Comparison of ENCODE assay signal across 8 mouse cellular contexts in genomic region chr8:125559066-125559653, GRCm38 (mm10). TPM values are rescaled to one million over a fixed set of nuclear protein-coding genes. Genes with fewer than 3 reads are reported as not detected.
DNase-seq lines count a peak whose midpoint lies in the region; ATAC-seq lines count a peak whose summit lies in the region.

No protein-coding gene starts in this region.

- no peak overlapping the region for H3K27ac ChIP-seq in neural tube, embryonic 11.5 days (ENCODE audit: low read depth, low read length)
- peak overlapping the region; percentile 65 for H3K27ac ChIP-seq in limb, embryonic 15.5 days
- H3K27ac ChIP-seq in stomach, embryonic 16.5 days (ENCODE audit: low read length): peak overlapping the region; percentile 85

- H3K4me1 ChIP-seq in neural tube, embryonic 11.5 days (ENCODE audit: control insufficient read depth, insufficient read depth, low read length): peaks cover 22% of the 10 kb centered on the region
- H3K4me1 ChIP-seq in limb, embryonic 15.5 days: peaks cover 62% of the 10 kb centered on the region
- H3K4me1 ChIP-seq in stomach, embryonic 16.5 days (ENCODE audit: control insufficient read depth, insufficient read depth, low read length): peaks cover 69% of the 10 kb centered on the region

- 0 out of 2 replicates have a peak overlapping the region, but pooled peaks have one; percentile 3 for H3K4me2 ChIP-seq in neural tube, embryonic 11.5 days (ENCODE audit: low read depth)
- H3K4me2 ChIP-seq in limb, embryonic 15.5 days: peak overlapping the region; percentile 40
- H3K4me2 ChIP-seq in stomach, embryonic 16.5 days (ENCODE audit: low read depth, low read length): peak overlapping the region; percentile 37

- DNase-seq in frontal cortex, postnatal 14 days (ENCODE audit: low spot score in 2 of 2): no peak
- DNase-seq in neural tube, embryonic 11.5 days (ENCODE audit: low spot score): no peak
- no peak for DNase-seq in neural tube, embryonic 10.5 days (ENCODE audit: extremely low spot score, low spot score)

- peak; percentile 29; the same call in 1 of the 2 replicates for ATAC-seq in frontal cortex, adult (ENCODE audit: low TSS enrichment)
- ATAC-seq in neural tube, embryonic 11.5 days (ENCODE audit: insufficient read depth, low FRiP score, low TSS enrichment): no peak
- no peak for ATAC-seq in limb, embryonic 15.5 days (ENCODE audit: insufficient number of reproducible peaks, low FRiP score, low TSS enrichment, low read depth)
- ATAC-seq in stomach, embryonic 16.5 days (ENCODE audit: insufficient read depth, low FRiP score): no peak
- ATAC-seq in erythroid progenitor cell, adult 5-6 weeks (replicated peaks; ENCODE audit: low FRiP score, poor library complexity, severe bottlenecking): no peak
- no peak for ATAC-seq in activated CD4-positive, CD25-positive, alpha-beta regulatory T cell, adult 4 months

- WGBS in neural tube, embryonic 11.5 days: 56% methylated on average over 5 of the region's 5 CpGs
- 48% methylated on average over 5 of the region's 5 CpGs for WGBS in limb, embryonic 15.5 days
- WGBS in stomach, embryonic 16.5 days: 36% methylated on average over 5 of the region's 5 CpGs

- H3K9me3 ChIP-seq in neural tube, embryonic 11.5 days (ENCODE audit: control insufficient read depth, low read length): no peaks in the 10 kb centered on the region
- no peaks in the 10 kb centered on the region for H3K9me3 ChIP-seq in limb, embryonic 15.5 days
- H3K9me3 ChIP-seq in stomach, embryonic 16.5 days (replicated peaks; ENCODE audit: control insufficient read depth, low read length): no peaks in the 10 kb centered on the region

- H3K36me3 ChIP-seq in neural tube, embryonic 11.5 days (ENCODE audit: control insufficient read depth, insufficient read depth, low read length): no peaks in the 10 kb centered on the region
- no peaks in the 10 kb centered on the region for H3K36me3 ChIP-seq in limb, embryonic 15.5 days
- H3K36me3 ChIP-seq in stomach, embryonic 16.5 days (ENCODE audit: control insufficient read depth, insufficient read depth, low read length): no peaks in the 10 kb centered on the region

- no peak overlapping the region for H3K4me3 ChIP-seq in neural tube, embryonic 11.5 days (ENCODE audit: low read depth, low read length)
- no peak overlapping the region for H3K4me3 ChIP-seq in limb, embryonic 15.5 days
- H3K4me3 ChIP-seq in stomach, embryonic 16.5 days (replicated peaks; ENCODE audit: low read length): no peak overlapping the region

- no peaks in the 10 kb centered on the region for H3K27me3 ChIP-seq in neural tube, embryonic 11.5 days (ENCODE audit: control insufficient read depth, insufficient read depth, low read length)
- 0 out of 2 replicates have a peak, but pooled peaks cover 3% of the 10 kb centered on the region for H3K27me3 ChIP-seq in limb, embryonic 15.5 days
- no peaks in the 10 kb centered on the region for H3K27me3 ChIP-seq in stomach, embryonic 16.5 days (ENCODE audit: control insufficient read depth, insufficient read depth, low read length)

- H3K9ac ChIP-seq in neural tube, embryonic 11.5 days (ENCODE audit: low read length): no peak overlapping the region
- no peak overlapping the region for H3K9ac ChIP-seq in limb, embryonic 15.5 days
- H3K9ac ChIP-seq in stomach, embryonic 16.5 days (ENCODE audit: low read length): peak overlapping the region; percentile 52; the same call in 1 of the 2 replicates

RNA-seq across cellular contexts. Expression of gene Sipa1l2, which starts 10.4 kb away (rescaled TPM):
- polyA plus RNA-seq in neural tube, embryonic 11.5 days (2014; fragmentation: Nextera tagmentation; extraction: Ambion mirVana): 11.6 TPM in 2 replicates
- 12.0 and 12.7 TPM in 2 replicates for polyA plus RNA-seq in limb, embryonic 15.5 days (2015; fragmentation: Nextera tagmentation; extraction: Ambion mirVana)
- 8.6 and 9.3 TPM in 2 replicates for polyA plus RNA-seq in stomach, embryonic 16.5 days (2015; fragmentation: Nextera tagmentation; extraction: Ambion mirVana)
- 0.42 and 2.5 TPM in 2 replicates for total RNA-seq in erythroid progenitor cell, adult 5-6 weeks (2015; ENCODE audit: low replicate concordance)
- 0.76 and 0.77 TPM in 2 replicates for total RNA-seq in erythroid progenitor cell, adult 5-6 weeks (2017; ENCODE audit: low replicate concordance)
- 1 to 10 TPM; 1.3 to 2.2 TPM for polyA plus RNA-seq in activated CD4-positive, CD25-positive, alpha-beta regulatory T cell, adult 4 months (2017; shearing (Covaris generic))
